Mouse (Mus musculus): ENCODE data around the gene 4930562C15Rik. TPM values are rescaled to one million over a fixed set of nuclear protein-coding genes. Genes with fewer than 3 reads are reported as not detected.

4930562C15Rik gene
- total RNA-seq, 2 experiments from 2014 or later: not detected

- DNase-seq (ENCODE audit: low spot score in 2 of 2): no peak
- intact Hi-C loops (cut with DNase I): no loop called here
These were observed 46.5 kb downstream of the 4930562C15Rik start for GRCm38 (mm10) chr16:4881400-4882351.

- DNase-seq (ENCODE audit: low spot score in 2 of 2): no peak
- intact Hi-C loops (cut with DNase I): no loop called here
These were observed 49.7 kb downstream of the 4930562C15Rik start for GRCm38 (mm10) chr16:4884930-4885329.

GRCm38 (mm10) chr16:4885760-4886689, 50.8 kb downstream of the 4930562C15Rik start, which contains the start of gene Mgrn1:
Gene Mgrn1, plus strand, starts transcription at chr16:4886249.
- intact Hi-C loops (cut with DNase I): loop anchor here (2.0 kb wide), 1 partner anchor 27 kb away; no protein-coding TSS in a partner anchor
- DNase-seq (ENCODE audit: low spot score in 2 of 2): peak; percentile 82 to 83

GRCm38 (mm10) chr16:4886690-4887020, 51.4 kb downstream of the 4930562C15Rik start:
- DNase-seq (ENCODE audit: low spot score in 2 of 2): no peak
- intact Hi-C loops (cut with DNase I): loop anchor here (2.0 kb wide), 1 partner anchor 26 kb away; no protein-coding TSS in a partner anchor

DNA sequence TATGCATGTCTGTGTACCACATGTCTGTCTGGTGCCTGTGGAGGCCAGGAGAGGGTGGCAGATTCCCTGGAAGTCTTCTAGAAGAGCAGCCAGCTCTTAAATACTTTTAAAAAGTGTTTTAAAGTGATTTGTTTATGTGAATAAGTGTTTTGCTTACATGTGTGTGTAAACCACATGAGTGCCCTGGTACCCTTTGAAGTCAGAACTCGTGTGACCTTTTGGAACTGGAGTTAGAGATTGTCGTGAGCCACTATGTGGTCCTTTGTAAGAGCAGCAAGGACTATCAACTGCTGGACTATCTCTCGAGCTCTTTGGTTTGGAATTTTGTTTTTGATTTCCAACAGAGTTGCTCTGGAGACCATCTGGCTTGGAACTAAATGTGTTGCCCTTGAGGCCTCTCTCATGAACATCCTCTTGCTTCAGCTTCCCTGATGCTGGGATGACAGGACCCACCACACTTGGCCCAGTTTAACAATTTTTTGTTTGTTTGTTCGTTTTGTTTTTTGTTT, 55.0 kb downstream of the 4930562C15Rik start:
- intact Hi-C loops (cut with DNase I): no loop called here
- no peak for DNase-seq (ENCODE audit: low spot score in 2 of 2)

DNA sequence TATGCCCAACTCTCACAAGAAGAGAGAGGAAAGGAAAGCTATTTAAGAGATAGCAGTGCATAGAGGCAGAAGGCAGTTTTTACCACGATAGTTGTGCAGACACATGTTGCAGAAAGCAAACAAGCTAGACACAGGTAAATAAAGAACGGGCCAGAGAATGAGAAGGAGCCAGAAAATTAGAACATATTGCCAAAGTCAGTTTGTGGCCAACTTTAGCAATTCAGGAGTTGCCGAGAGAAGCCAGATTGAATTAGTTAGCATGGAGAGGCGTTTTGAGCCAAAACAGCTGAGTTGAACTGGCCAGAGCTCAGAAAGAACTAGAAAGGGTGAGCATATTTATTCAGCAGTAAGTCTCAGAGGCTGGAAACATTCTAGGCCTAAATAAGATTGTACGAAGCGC, 57.0 kb downstream of the 4930562C15Rik start:
- DNase-seq (ENCODE audit: low spot score in 2 of 2): no peak
- intact Hi-C loops (cut with DNase I): no loop called here

DNA sequence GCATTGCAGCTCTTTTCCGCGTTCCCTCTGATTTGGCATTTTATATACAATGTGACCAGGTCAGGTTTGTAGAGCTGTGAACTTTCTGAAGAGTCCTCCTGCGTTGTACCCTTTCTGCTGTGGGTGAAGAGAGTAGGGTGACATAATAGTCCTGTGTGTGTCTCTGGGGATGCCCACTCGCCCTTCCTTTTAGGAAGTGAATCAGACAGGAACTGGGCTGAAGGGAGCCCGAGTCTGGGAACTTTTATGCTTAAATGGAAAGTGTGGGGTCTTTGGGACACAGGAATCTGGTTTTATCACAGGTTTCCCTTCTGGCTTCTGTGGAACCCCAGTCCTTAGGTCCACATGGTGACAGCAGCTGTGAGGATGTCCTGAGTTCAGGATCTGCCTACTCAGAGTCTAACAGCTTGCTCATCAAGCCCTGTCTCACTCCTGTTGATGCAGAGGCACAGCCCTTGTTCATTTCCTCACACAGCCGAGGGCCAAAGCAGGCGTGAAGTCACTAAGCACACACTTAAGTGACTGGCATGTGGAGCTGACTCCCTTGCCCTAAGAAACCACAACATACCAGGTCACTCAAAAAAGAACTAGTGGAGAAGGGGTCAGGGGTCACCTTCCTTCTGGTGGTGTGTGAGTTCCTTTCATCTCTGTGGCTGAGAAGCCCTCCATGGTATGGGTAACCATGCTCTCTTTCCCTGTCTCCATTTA, 59.1 kb downstream of the 4930562C15Rik start:
- intact Hi-C loops (cut with DNase I): no loop called here

GRCm38 (mm10) chr16:4896249-4897027, 61.2 kb downstream of the 4930562C15Rik start:
- DNase-seq (ENCODE audit: low spot score in 2 of 2): no peak
- intact Hi-C loops (cut with DNase I): no loop called here

More for the DNA sequence above, 59.1 kb downstream of the 4930562C15Rik start:
- no peak for DNase-seq (ENCODE audit: low spot score in 2 of 2)

GRCm38 (mm10) chr16:4897146-4897730, 62.0 kb downstream of the 4930562C15Rik start:
- DNase-seq (ENCODE audit: low spot score in 2 of 2): no peak
- intact Hi-C loops (cut with DNase I): no loop called here

GRCm38 (mm10) chr16:4898881-4899280, 63.7 kb downstream of the 4930562C15Rik start:
- intact Hi-C loops (cut with DNase I): no loop called here

DNA sequence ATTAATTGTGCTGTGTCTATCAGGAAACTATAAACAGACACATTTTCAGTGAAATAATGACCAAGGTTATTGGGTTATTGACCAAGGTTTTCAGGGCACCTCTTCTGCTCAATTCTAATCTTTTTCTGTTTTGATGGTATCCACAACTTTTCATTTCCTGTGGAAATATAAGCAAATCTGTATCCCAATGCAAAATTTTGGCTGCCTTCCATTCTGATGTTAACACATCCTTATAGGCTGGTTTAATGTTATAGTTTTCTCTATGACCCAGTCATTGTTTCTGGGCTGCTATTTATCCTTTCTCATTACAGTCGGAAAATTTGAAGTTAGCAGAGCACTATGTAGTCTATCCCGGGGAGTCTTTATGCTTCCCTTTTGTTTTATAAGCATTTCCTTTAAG, 64.5 kb downstream of the 4930562C15Rik start:
- DNase-seq (ENCODE audit: low spot score in 2 of 2): no peak
- intact Hi-C loops (cut with DNase I): no loop called here

More at GRCm38 (mm10) chr16:4898881-4899280, 63.7 kb downstream of the 4930562C15Rik start:
- no peak for DNase-seq (ENCODE audit: low spot score in 2 of 2)

DNA sequence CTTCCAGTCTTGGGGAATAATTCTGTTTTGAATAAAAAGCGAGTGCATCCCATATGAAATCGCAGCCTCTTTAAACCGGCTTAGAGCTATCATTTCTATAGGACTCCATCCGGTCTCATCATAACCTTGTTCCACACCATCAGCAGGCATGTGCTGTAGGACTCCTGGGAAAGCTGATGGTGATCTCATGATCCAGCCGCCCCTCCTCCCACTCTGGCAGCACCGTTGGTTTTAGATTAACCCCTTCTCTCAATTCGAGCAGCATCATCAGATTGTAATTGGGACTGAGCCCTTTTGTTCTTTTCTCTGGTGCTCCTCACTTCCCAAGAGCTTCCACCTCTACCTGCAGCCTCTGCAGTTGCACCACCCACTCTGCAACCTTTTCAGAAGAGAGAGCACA, 66.0 kb downstream of the 4930562C15Rik start:
- intact Hi-C loops (cut with DNase I): no loop called here
- DNase-seq (ENCODE audit: low spot score in 2 of 2): no peak

GRCm38 (mm10) chr16:4902390-4902789, 67.2 kb downstream of the 4930562C15Rik start:
- no peak for DNase-seq (ENCODE audit: low spot score in 2 of 2)
- intact Hi-C loops (cut with DNase I): no loop called here

- no peak for DNase-seq (ENCODE audit: low spot score in 2 of 2)
- intact Hi-C loops (cut with DNase I): no loop called here
These were observed 68.4 kb downstream of the 4930562C15Rik start for GRCm38 (mm10) chr16:4903491-4904102.

GRCm38 (mm10) chr16:4904878-4905277, 69.7 kb downstream of the 4930562C15Rik start:
- intact Hi-C loops (cut with DNase I): no loop called here
- DNase-seq (ENCODE audit: low spot score in 2 of 2): no peak

GRCm38 (mm10) chr16:4905591-4905990, 70.4 kb downstream of the 4930562C15Rik start:
- DNase-seq (ENCODE audit: low spot score in 2 of 2): no peak
- intact Hi-C loops (cut with DNase I): no loop called here

DNA sequence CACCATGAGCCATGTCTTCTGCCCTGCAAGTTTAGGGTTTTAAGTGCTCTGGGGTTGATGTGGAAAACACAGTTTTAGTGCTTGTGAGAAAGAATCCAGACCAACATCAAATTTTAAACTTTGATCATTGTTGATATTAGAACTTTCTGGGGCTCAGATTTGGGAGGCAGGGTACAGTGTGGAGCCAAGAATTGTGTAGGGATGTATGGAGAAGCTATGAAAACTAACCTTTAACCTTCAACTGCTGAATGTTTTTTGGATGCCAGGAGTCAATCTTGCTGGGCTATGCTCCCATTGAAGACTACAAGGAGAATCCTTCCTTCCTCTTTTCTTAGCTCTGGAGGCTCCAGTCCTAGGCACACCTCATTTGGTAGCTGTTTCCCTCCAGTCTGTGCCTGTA, 71.3 kb downstream of the 4930562C15Rik start:
- intact Hi-C loops (cut with DNase I): no loop called here
- DNase-seq (ENCODE audit: low spot score in 2 of 2): no peak

GRCm38 (mm10) chr16:4907386-4907785, 72.2 kb downstream of the 4930562C15Rik start:
- intact Hi-C loops (cut with DNase I): no loop called here
- no peak for DNase-seq (ENCODE audit: low spot score in 2 of 2)

Data from left cerebral cortex, postnatal 36 days (tissue).